Mouse (Mus musculus): ENCODE measurements around the gene Itga6. TPM values are rescaled to one million over a fixed set of nuclear protein-coding genes. Genes with fewer than 3 reads are reported as not detected.

The Itga6 gene
- polyA plus RNA-seq, 1 experiment from 2014 or later, result 51.6 TPM

- Histone ChIP-seq H3K27ac (replicated peaks) (no peak overlapping the region), H3K27me3 (no peaks in the 10 kb centered on the region), H3K9ac (no peak overlapping the region), H3K4me2 (replicated peaks) (no peak overlapping the region), H3K36me3 (peaks cover 25% of the 10 kb centered on the region), H3K4me1 (peaks cover 19% of the 10 kb centered on the region), H3K9me3 (replicated peaks) (no peaks in the 10 kb centered on the region), H3K4me3 (replicated peaks) (no peak overlapping the region)
- no peak for ATAC-seq (ENCODE audit: insufficient number of reproducible peaks, low FRiP score, low TSS enrichment, low read depth)
- 90% methylated on average over 4 of the region's 4 CpGs for WGBS
Observed at GRCm38 (mm10) chr2:71877865-71878264, 132.4 kb downstream of the Itga6 start.

- no peaks in the 10 kb centered on the region for H3K27me3 ChIP-seq
- H3K27ac ChIP-seq (replicated peaks), result no peak overlapping the region
- H3K9ac ChIP-seq, result no peak overlapping the region
- no peak overlapping the region for H3K4me3 ChIP-seq (replicated peaks)
- H3K36me3 ChIP-seq, result peaks cover 31% of the 10 kb centered on the region
- 74% methylated on average over 2 of the region's 2 CpGs for WGBS
- no peaks in the 10 kb centered on the region for H3K9me3 ChIP-seq (replicated peaks)
- no peak for ATAC-seq (ENCODE audit: insufficient number of reproducible peaks, low FRiP score, low TSS enrichment, low read depth)
- H3K4me2 ChIP-seq (replicated peaks), result no peak overlapping the region
- H3K4me1 ChIP-seq, result peaks cover 19% of the 10 kb centered on the region
Observed at GRCm38 (mm10) chr2:71878441-71878840, 133.0 kb downstream of the Itga6 start.

GRCm38 (mm10) chr2:71878943-71879342 lies 133.5 kb downstream of the Itga6 start:
- no peak overlapping the region for H3K9ac ChIP-seq
- H3K4me3 ChIP-seq (replicated peaks), result no peak overlapping the region
- H3K4me1 ChIP-seq, result peaks cover 14% of the 10 kb centered on the region; the same call in 1 of the 2 replicates
- H3K27me3 ChIP-seq, result no peaks in the 10 kb centered on the region
- no peak for ATAC-seq (ENCODE audit: insufficient number of reproducible peaks, low FRiP score, low TSS enrichment, low read depth)
- H3K27ac ChIP-seq (replicated peaks), result no peak overlapping the region
- H3K4me2 ChIP-seq (replicated peaks), result no peak overlapping the region
- H3K36me3 ChIP-seq, result peaks cover 34% of the 10 kb centered on the region
- H3K9me3 ChIP-seq (replicated peaks), result no peaks in the 10 kb centered on the region

GRCm38 (mm10) chr2:71882914-71883651 lies 137.7 kb downstream of the Itga6 start:
- Histone ChIP-seq H3K4me1 (no peaks in the 10 kb centered on the region), H3K9ac (no peak overlapping the region), H3K27ac (replicated peaks) (no peak overlapping the region), H3K27me3 (no peaks in the 10 kb centered on the region), H3K9me3 (replicated peaks) (no peaks in the 10 kb centered on the region), H3K4me3 (replicated peaks) (no peak overlapping the region), H3K4me2 (replicated peaks) (no peak overlapping the region), H3K36me3 (peaks cover 57% of the 10 kb centered on the region)
- ATAC-seq (ENCODE audit: insufficient number of reproducible peaks, low FRiP score, low TSS enrichment, low read depth), result 0 out of 2 replicates have a peak, but pooled peaks have one; percentile 34
- WGBS, result 81% methylated on average over 19 of the region's 19 CpGs

- Histone ChIP-seq H3K36me3 (peaks cover 66% of the 10 kb centered on the region), H3K27me3 (no peaks in the 10 kb centered on the region), H3K4me3 (replicated peaks) (no peak overlapping the region), H3K27ac (replicated peaks) (no peak overlapping the region), H3K9ac (no peak overlapping the region), H3K9me3 (replicated peaks) (no peaks in the 10 kb centered on the region), H3K4me1 (no peaks in the 10 kb centered on the region), H3K4me2 (replicated peaks) (no peak overlapping the region)
- ATAC-seq (ENCODE audit: insufficient number of reproducible peaks, low FRiP score, low TSS enrichment, low read depth), result no peak
- WGBS, result 93% methylated on average over 4 of the region's 4 CpGs
Observed at GRCm38 (mm10) chr2:71887269-71887668, 141.9 kb downstream of the Itga6 start.

- 73% methylated on average over 4 of the region's 4 CpGs for WGBS
Observed at GRCm38 (mm10) chr2:71888437-71888836, 143.0 kb downstream of the Itga6 start.

GRCm38 (mm10) chr2:71891536-71891935 lies 146.1 kb downstream of the Itga6 start:
- no peak overlapping the region for H3K9ac ChIP-seq
- H3K36me3 ChIP-seq, result peaks cover 54% of the 10 kb centered on the region
- no peaks in the 10 kb centered on the region for H3K9me3 ChIP-seq (replicated peaks)
- no peaks in the 10 kb centered on the region for H3K27me3 ChIP-seq
- no peak overlapping the region for H3K4me2 ChIP-seq (replicated peaks)
- H3K27ac ChIP-seq (replicated peaks), result no peak overlapping the region
- 85% methylated on average over 2 of the region's 2 CpGs for WGBS
- ATAC-seq (ENCODE audit: insufficient number of reproducible peaks, low FRiP score, low TSS enrichment, low read depth), result no peak
- no peaks in the 10 kb centered on the region for H3K4me1 ChIP-seq
- H3K4me3 ChIP-seq (replicated peaks), result no peak overlapping the region

More at GRCm38 (mm10) chr2:71888437-71888836, 143.0 kb downstream of the Itga6 start:
- Histone ChIP-seq H3K4me3 (replicated peaks) (no peak overlapping the region), H3K27ac (replicated peaks) (no peak overlapping the region), H3K9me3 (replicated peaks) (no peaks in the 10 kb centered on the region), H3K27me3 (no peaks in the 10 kb centered on the region), H3K4me2 (replicated peaks) (no peak overlapping the region), H3K36me3 (peaks cover 67% of the 10 kb centered on the region), H3K4me1 (no peaks in the 10 kb centered on the region), H3K9ac (no peak overlapping the region)
- no peak for ATAC-seq (ENCODE audit: insufficient number of reproducible peaks, low FRiP score, low TSS enrichment, low read depth)

GRCm38 (mm10) chr2:71892741-71893349 lies 147.4 kb downstream of the Itga6 start:
- Histone ChIP-seq H3K4me3 (replicated peaks) (no peak overlapping the region), H3K9me3 (replicated peaks) (no peaks in the 10 kb centered on the region), H3K4me1 (no peaks in the 10 kb centered on the region), H3K4me2 (replicated peaks) (no peak overlapping the region), H3K9ac (no peak overlapping the region), H3K27ac (replicated peaks) (no peak overlapping the region), H3K27me3 (no peaks in the 10 kb centered on the region), H3K36me3 (peaks cover 55% of the 10 kb centered on the region)
- WGBS, result 92% methylated on average over 7 of the region's 7 CpGs
- ATAC-seq (ENCODE audit: insufficient number of reproducible peaks, low FRiP score, low TSS enrichment, low read depth), result no peak

- WGBS, result 83% methylated on average over 13 of the region's 13 CpGs
- H3K4me3 ChIP-seq (replicated peaks), result no peak overlapping the region
- no peak overlapping the region for H3K27ac ChIP-seq (replicated peaks)
- no peaks in the 10 kb centered on the region for H3K4me1 ChIP-seq
- H3K27me3 ChIP-seq, result no peaks in the 10 kb centered on the region
- H3K9me3 ChIP-seq (replicated peaks), result no peaks in the 10 kb centered on the region
- H3K36me3 ChIP-seq, result peaks cover 34% of the 10 kb centered on the region
- no peak for ATAC-seq (ENCODE audit: insufficient number of reproducible peaks, low FRiP score, low TSS enrichment, low read depth)
- H3K4me2 ChIP-seq (replicated peaks), result no peak overlapping the region
- no peak overlapping the region for H3K9ac ChIP-seq
Observed at GRCm38 (mm10) chr2:71895596-71896286, 150.3 kb downstream of the Itga6 start.

GRCm38 (mm10) chr2:71897420-71897819 lies 152.0 kb downstream of the Itga6 start:
- Histone ChIP-seq H3K27ac (replicated peaks) (no peak overlapping the region), H3K9me3 (replicated peaks) (no peaks in the 10 kb centered on the region), H3K36me3 (peaks cover 28% of the 10 kb centered on the region), H3K9ac (no peak overlapping the region), H3K4me2 (replicated peaks) (no peak overlapping the region), H3K4me1 (no peaks in the 10 kb centered on the region), H3K27me3 (no peaks in the 10 kb centered on the region), H3K4me3 (replicated peaks) (no peak overlapping the region)
- WGBS, result 78% methylated on average over 12 of the region's 12 CpGs
- ATAC-seq (ENCODE audit: insufficient number of reproducible peaks, low FRiP score, low TSS enrichment, low read depth), result no peak

GRCm38 (mm10) chr2:71898335-71898856 lies 153.0 kb downstream of the Itga6 start:
- H3K36me3 ChIP-seq, result peaks cover 18% of the 10 kb centered on the region; the same call in 1 of the 2 replicates
- ATAC-seq (ENCODE audit: insufficient number of reproducible peaks, low FRiP score, low TSS enrichment, low read depth), result no peak
- H3K4me2 ChIP-seq (replicated peaks), result no peak overlapping the region
- WGBS, result 47% methylated on average over 8 of the region's 8 CpGs
- H3K27ac ChIP-seq (replicated peaks), result no peak overlapping the region
- no peaks in the 10 kb centered on the region for H3K4me1 ChIP-seq
- no peaks in the 10 kb centered on the region for H3K9me3 ChIP-seq (replicated peaks)
- no peak overlapping the region for H3K9ac ChIP-seq
- no peaks in the 10 kb centered on the region for H3K27me3 ChIP-seq
- no peak overlapping the region for H3K4me3 ChIP-seq (replicated peaks)
